Mouse (Mus musculus) lung, postnatal 25 days (tissue): Measurements from ENCODE around the gene Chil1.

Experiments
- DNase-seq: peaks from one replicate; pipeline ENCODE4 v3.0.0; 2022; ENCODE audit warnings: low spot score

The Chil1 gene

GRCm38 (mm10) chr1:134168985-134169697, 12.8 kb upstream of the Chil1 start:
- no peak for DNase-seq

- no peak for DNase-seq
Measured at GRCm38 (mm10) chr1:134173081-134173480, 8.9 kb upstream of the Chil1 start.

GRCm38 (mm10) chr1:134177976-134178375, 4.0 kb upstream of the Chil1 start:
- DNase-seq = no peak

GRCm38 (mm10) chr1:134184089-134184488, 2.1 kb downstream of the Chil1 start:
- no peak for DNase-seq

GRCm38 (mm10) chr1:134188217-134188616, 6.2 kb downstream of the Chil1 start:
- no peak for DNase-seq

- DNase-seq = peak; percentile 83
Measured at GRCm38 (mm10) chr1:134188989-134189729, 7.2 kb downstream of the Chil1 start.

GRCm38 (mm10) chr1:134191192-134191591, 9.2 kb downstream of the Chil1 start:
- DNase-seq = no peak

GRCm38 (mm10) chr1:134192024-134192423, 10.0 kb downstream of the Chil1 start:
- DNase-seq = no peak

GRCm38 (mm10) chr1:134193126-134193525, 11.2 kb downstream of the Chil1 start, which contains the start of gene Mybph:
Gene Mybph, plus strand, starts transcription at chr1:134193448.
- DNase-seq = no peak

GRCm38 (mm10) chr1:134193674-134194197, 11.8 kb downstream of the Chil1 start:
- DNase-seq = no peak

GRCm38 (mm10) chr1:134194298-134195022, 12.5 kb downstream of the Chil1 start:
- DNase-seq = no peak

GRCm38 (mm10) chr1:134195117-134195516, 13.1 kb downstream of the Chil1 start:
- DNase-seq = no peak

GRCm38 (mm10) chr1:134195571-134195970, 13.6 kb downstream of the Chil1 start:
- DNase-seq = no peak

- DNase-seq = peak; percentile 28
Measured at GRCm38 (mm10) chr1:134195979-134196378, 14.0 kb downstream of the Chil1 start.

GRCm38 (mm10) chr1:134196386-134196785, 14.4 kb downstream of the Chil1 start:
- DNase-seq = peak; percentile 85

GRCm38 (mm10) chr1:134197325-134197982, 15.5 kb downstream of the Chil1 start:
- no peak for DNase-seq

GRCm38 (mm10) chr1:134198197-134198995, 16.4 kb downstream of the Chil1 start:
- no peak for DNase-seq

GRCm38 (mm10) chr1:134200481-134200880, 18.5 kb downstream of the Chil1 start:
- no peak for DNase-seq

- DNase-seq = no peak
Measured at GRCm38 (mm10) chr1:134200998-134201686, 19.2 kb downstream of the Chil1 start.

GRCm38 (mm10) chr1:134201751-134202420, 19.9 kb downstream of the Chil1 start:
- peak; percentile 67 for DNase-seq
